Mouse (Mus musculus): Measurements from ENCODE around the gene Acss2. TPM values are rescaled to one million over a fixed set of nuclear protein-coding genes. Genes with fewer than 3 reads are reported as not detected.
"Not testable (repeated sequence)": the region's sequence is repeated elsewhere in the genome, so short reads cannot be mapped to it uniquely, and the experiment has no call there.

Gene Acss2
- polyA plus RNA-seq, 1 experiment from 2014 or later: 25.1 TPM

DNA sequence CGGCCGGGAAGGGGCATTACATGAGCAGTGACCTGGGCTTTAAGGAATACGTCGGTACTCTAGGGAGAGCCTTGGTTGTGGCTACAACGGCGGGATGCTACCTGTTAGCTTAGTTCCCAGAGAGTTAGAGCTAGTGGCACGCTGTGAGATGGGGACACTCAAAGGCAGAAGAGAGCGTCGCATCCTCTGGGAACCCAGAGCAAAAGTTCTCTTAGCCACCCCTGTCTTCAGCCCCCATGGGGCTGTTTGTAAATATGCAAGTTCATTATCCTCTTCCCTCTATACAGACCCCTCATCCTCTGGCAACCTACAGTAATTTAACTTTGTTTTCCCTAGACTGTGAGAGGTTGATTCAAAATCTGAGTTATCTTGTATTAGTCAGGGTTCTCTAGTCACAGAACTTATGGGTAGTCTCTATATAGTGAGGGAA lies 75.1 kb downstream of the Acss2 start:
- H3K4me1 ChIP-seq: peaks cover 80% of the 10 kb centered on the region
- no peaks in the 10 kb centered on the region for H3K27me3 ChIP-seq (replicated peaks)
- H3K4me2 ChIP-seq: peak overlapping the region; percentile 90
- no peak for ATAC-seq
- no peaks in the 10 kb centered on the region for H3K9me3 ChIP-seq (replicated peaks)
- peak overlapping the region; percentile 76 for H3K4me3 ChIP-seq
- 2% methylated on average over 9 of the region's 9 CpGs for WGBS (ENCODE audit: insufficient replicate concordance)
- peak overlapping the region; percentile 86 for H3K27ac ChIP-seq
- H3K36me3 ChIP-seq: peaks cover 3% of the 10 kb centered on the region; the same call in 1 of the 2 replicates
- H3K9ac ChIP-seq: peak overlapping the region; percentile 83

DNA sequence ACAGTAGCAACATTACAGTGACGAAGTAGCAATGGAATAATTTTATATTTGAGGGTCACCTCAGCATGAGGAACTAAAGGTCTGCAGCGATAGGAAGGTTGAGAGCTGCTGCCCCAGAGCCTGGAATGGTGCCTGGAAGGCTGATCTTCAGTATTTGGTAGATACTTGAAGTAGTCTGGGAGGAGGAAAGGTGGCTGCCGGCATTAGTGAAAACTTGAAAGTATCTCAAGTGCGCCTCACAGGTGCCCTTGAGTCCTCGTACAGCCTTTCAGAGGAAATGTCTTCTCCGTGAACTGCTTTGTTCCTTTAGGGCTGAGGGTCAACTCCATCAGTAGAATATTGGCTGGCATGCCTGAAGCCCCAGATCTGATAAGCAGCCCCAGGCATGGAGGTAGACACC lies 77.8 kb downstream of the Acss2 start:
- peaks cover 59% of the 10 kb centered on the region for H3K4me1 ChIP-seq
- no peak overlapping the region for H3K9ac ChIP-seq
- ATAC-seq: no peak
- peak overlapping the region; percentile 47; the same call in 1 of the 2 replicates for H3K4me2 ChIP-seq
- 77% methylated on average over 6 of the region's 6 CpGs for WGBS (ENCODE audit: insufficient replicate concordance)
- H3K4me3 ChIP-seq: no peak overlapping the region
- peaks cover under 1% of the 10 kb centered on the region; the same call in 1 of the 2 replicates for H3K36me3 ChIP-seq
- no peaks in the 10 kb centered on the region for H3K9me3 ChIP-seq (replicated peaks)
- no peaks in the 10 kb centered on the region for H3K27me3 ChIP-seq (replicated peaks)
- peak overlapping the region; percentile 62 for H3K27ac ChIP-seq

DNA sequence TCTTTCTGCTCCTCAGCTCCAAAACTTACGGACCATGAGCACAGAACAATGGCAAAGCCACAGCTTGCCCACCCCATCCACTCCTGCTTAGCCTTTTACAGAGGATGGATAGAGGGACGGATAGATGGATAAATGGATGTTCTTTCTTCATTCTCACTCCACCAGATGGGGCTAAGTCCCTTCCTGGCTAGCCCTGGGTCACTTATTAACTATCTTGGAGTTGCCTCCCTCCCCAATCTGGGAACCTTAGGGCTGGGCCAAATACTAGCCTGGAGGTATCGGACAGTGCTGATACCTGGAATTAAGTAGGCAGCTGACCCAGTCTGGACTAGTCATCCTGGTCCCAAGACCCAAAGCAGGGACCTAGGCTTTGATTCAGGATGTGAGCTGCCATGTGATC lies 86.0 kb downstream of the Acss2 start:
- ATAC-seq: 0 out of 2 replicates have a peak, but pooled peaks have one; percentile 11
- Histone ChIP-seq H3K9ac (peak overlapping the region; percentile 72; the same call in 1 of the 2 replicates), H3K4me1 (peaks cover 66% of the 10 kb centered on the region), H3K36me3 (no peaks in the 10 kb centered on the region), H3K9me3 (replicated peaks) (no peaks in the 10 kb centered on the region), H3K4me2 (peak overlapping the region; percentile 78), H3K27ac (peak overlapping the region; percentile 94), H3K4me3 (no peak overlapping the region), H3K27me3 (replicated peaks) (no peaks in the 10 kb centered on the region)
- WGBS (ENCODE audit: insufficient replicate concordance): 68% methylated on average over 3 of the region's 3 CpGs

DNA sequence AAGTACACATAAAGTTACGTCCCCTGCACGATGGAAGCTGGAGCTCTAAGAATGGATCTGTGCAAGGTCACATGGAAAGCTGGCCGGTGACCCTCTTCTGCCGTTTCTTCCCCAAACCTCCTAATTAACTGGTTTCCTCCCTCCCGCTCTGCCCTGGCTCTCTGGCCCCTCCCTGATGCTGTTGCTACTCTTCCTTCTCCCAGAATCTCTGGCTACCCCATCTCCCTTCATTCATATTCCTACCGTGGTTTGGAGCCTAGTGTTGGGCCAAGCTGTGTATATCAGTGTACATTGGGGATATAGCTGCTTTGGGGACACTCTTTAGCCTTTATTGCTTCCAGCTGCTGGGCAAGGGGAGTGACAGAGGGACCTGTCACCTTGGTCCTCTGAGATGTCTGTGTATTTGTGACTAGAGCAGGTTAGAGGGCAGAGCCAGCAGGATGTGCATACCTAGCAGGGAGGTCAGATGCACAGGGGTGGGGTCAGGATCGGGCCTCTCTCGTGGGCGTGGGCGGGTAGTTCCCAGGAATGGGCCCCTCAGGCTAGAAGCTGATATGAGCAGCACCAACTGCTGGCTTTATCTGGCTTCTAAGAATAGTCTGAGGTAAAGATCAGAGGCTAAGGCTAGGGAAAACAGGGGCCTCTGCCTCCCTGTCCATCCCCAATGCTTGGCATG lies 87.0 kb downstream of the Acss2 start:
- H3K27ac ChIP-seq: peak overlapping the region; percentile 94
- H3K4me3 ChIP-seq: peak overlapping the region; percentile 41
- no peaks in the 10 kb centered on the region for H3K36me3 ChIP-seq
- H3K4me1 ChIP-seq: peaks cover 67% of the 10 kb centered on the region
- WGBS (ENCODE audit: insufficient replicate concordance): 22% methylated on average over 10 of the region's 10 CpGs
- peak; percentile 97 for ATAC-seq
- H3K9ac ChIP-seq: peak overlapping the region; percentile 72
- H3K27me3 ChIP-seq (replicated peaks): no peaks in the 10 kb centered on the region
- H3K9me3 ChIP-seq (replicated peaks): no peaks in the 10 kb centered on the region
- H3K4me2 ChIP-seq: peak overlapping the region; percentile 78

DNA sequence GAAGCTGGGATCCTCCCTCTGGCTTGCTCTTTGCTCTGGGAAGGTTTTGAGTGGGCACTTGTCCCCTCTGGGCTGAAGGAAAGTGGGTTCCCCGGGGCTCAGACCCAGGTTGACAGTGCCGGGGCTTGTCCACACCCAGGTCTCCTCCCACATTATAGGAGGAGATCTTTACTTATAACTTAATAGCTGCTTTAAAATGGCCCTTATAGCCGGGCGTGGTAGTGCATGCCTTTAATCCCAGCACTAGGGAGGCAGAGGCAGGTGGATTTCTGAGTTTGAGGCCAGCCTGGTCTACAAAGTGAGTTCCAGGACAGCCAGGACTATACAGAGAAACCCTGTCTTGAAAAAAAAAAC lies 87.5 kb downstream of the Acss2 start:
- not testable (repeated sequence) for H3K36me3 ChIP-seq; H3K9me3 ChIP-seq (replicated peaks); H3K27me3 ChIP-seq (replicated peaks)
- peak overlapping the region; percentile 41 for H3K4me3 ChIP-seq
- WGBS (ENCODE audit: insufficient replicate concordance): 25% methylated on average over 4 of the region's 4 CpGs
- peaks cover 67% of the 10 kb centered on the region for H3K4me1 ChIP-seq
- peak overlapping the region; percentile 94 for H3K27ac ChIP-seq
- H3K4me2 ChIP-seq: peak overlapping the region; percentile 78
- peak overlapping the region; percentile 72 for H3K9ac ChIP-seq
- ATAC-seq: peak; percentile 79

- Histone ChIP-seq H3K4me3 (no peak overlapping the region), H3K4me2 (0 out of 2 replicates have a peak overlapping the region, but pooled peaks have one; percentile 78), H3K27ac (peak overlapping the region; percentile 94), H3K4me1 (peaks cover 76% of the 10 kb centered on the region), H3K9ac (peak overlapping the region; percentile 72), H3K9me3 (replicated peaks) (no peaks in the 10 kb centered on the region), H3K36me3 (no peaks in the 10 kb centered on the region), H3K27me3 (replicated peaks) (no peaks in the 10 kb centered on the region)
- ATAC-seq: no peak
- 84% methylated on average over 4 of the region's 4 CpGs for WGBS (ENCODE audit: insufficient replicate concordance)
These were observed 88.6 kb downstream of the Acss2 start for GRCm38 (mm10) chr2:155606360-155606759.

DNA sequence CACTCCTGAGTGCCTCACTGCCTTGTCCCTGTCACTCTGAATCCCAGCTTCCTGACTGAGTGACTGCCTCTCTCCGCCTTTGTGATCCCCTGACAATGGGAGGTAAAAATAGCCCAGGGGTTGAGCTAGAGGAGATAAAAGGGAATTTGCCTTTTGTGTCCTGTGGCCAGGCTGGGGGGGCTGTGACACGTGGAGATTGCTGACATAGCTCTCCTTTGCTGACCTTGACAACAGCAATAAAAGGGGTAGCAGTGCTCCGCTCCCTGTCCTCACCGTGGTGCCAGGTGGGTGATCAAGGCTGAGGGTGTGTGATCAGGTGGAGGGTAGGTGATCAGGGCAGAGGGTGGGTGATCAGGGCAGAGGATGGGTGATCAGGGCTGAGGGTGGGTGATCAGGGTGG lies 93.2 kb downstream of the Acss2 start, which contains the start of gene Myh7b:
Gene Myh7b (plus strand): TSS at position 235 of the 400 bp plus-strand sequence.
- Histone ChIP-seq H3K27me3 (replicated peaks) (no peaks in the 10 kb centered on the region), H3K9me3 (replicated peaks) (no peaks in the 10 kb centered on the region), H3K9ac (peak within 1 kb of the TSS; percentile 80; the same call in 1 of the 2 replicates), H3K36me3 (no peaks in the 10 kb centered on the region), H3K4me2 (peak within 1 kb of the TSS; percentile 79), H3K4me3 (no peak within 1 kb of the TSS), H3K4me1 (peaks cover 82% of the 10 kb centered on the region), H3K27ac (peak within 1 kb of the TSS; percentile 95)
- no peak for ATAC-seq
- 48% methylated on average over 4 of the region's 4 CpGs for WGBS (ENCODE audit: insufficient replicate concordance)

- H3K4me1 ChIP-seq: peaks cover 82% of the 10 kb centered on the region
- no peak for ATAC-seq
- H3K9me3 ChIP-seq (replicated peaks): no peaks in the 10 kb centered on the region
- 71% methylated on average over 9 of the region's 9 CpGs for WGBS (ENCODE audit: insufficient replicate concordance)
- H3K36me3 ChIP-seq: no peaks in the 10 kb centered on the region
- H3K4me2 ChIP-seq: peak overlapping the region; percentile 79
- H3K27ac ChIP-seq: peak overlapping the region; percentile 95
- no peaks in the 10 kb centered on the region for H3K27me3 ChIP-seq (replicated peaks)
- H3K4me3 ChIP-seq: peak overlapping the region; percentile 65
- peak overlapping the region; percentile 80; the same call in 1 of the 2 replicates for H3K9ac ChIP-seq
These were observed 94.2 kb downstream of the Acss2 start for GRCm38 (mm10) chr2:155611834-155612550.

DNA sequence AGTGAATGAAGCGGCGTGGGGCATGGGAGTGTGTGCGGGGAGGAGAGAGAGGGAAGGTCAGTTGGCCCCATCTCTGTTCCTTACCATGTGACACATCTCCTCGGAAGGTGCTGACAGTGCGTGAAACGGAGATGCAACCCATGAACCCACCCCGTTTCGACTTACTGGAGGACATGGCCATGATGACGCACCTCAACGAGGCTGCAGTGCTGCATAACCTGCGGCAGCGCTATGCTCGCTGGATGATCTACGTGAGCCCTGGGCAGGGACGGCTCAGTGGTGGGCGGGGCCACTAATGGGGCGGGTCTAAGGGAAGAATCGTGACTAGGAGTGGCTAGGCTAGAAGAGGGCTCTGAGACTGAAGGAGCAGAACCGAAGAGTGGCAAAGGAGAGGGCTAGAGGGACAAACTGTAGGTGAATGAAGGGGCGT lies 95.6 kb downstream of the Acss2 start:
- Histone ChIP-seq H3K9me3 (replicated peaks) (no peaks in the 10 kb centered on the region), H3K4me1 (peaks cover 81% of the 10 kb centered on the region), H3K4me2 (peak overlapping the region; percentile 79), H3K27me3 (replicated peaks) (no peaks in the 10 kb centered on the region), H3K4me3 (peak overlapping the region; percentile 65), H3K36me3 (no peaks in the 10 kb centered on the region), H3K27ac (peak overlapping the region; percentile 95), H3K9ac (peak overlapping the region; percentile 80)
- WGBS (ENCODE audit: insufficient replicate concordance): 2% methylated on average over 20 of the region's 20 CpGs
- peak; percentile 95 for ATAC-seq

DNA sequence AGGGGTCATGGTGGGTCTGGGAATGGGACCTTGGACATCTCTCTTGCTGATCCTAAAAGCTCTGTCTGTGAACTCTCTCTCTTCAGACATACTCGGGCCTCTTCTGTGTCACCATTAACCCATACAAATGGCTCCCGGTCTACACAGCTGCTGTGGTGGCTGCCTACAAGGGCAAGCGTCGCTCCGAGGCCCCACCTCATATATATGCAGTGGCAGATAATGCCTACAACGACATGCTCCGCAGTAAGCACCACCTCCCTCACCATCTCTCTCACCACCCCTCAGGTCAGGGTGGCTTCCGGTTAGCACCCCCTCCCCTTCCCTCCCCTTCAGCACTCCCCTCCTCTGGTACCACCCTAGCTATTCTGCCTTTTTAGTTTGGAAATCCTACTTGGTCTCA lies 96.2 kb downstream of the Acss2 start:
- H3K4me1 ChIP-seq: peaks cover 83% of the 10 kb centered on the region

DNA sequence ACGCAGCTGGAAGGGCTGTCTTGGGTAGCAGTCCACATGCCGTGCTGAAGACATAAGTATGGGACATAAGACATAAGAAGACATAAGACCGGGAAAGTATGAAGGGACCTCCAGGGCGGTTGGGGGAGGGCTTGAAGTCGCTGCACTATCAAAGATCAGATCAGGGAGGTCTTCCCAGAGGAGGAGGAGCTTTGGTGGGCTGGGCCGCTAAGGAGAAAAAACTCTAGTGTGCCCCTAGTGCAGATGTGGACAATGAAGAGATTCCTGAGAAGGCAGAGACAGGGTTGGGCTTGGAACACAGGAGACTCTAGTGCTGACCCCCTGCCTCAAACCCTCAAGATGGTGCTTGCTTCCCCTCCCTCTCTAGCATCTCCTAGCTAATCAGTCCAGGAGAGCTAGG lies 99.2 kb downstream of the Acss2 start:
- WGBS (ENCODE audit: insufficient replicate concordance): 32% methylated on average over 6 of the region's 6 CpGs
- H3K9ac ChIP-seq: peak overlapping the region; percentile 59
- no peak for ATAC-seq
- peak overlapping the region; percentile 72 for H3K27ac ChIP-seq
- H3K27me3 ChIP-seq (replicated peaks): no peaks in the 10 kb centered on the region; the same call in 1 of the 2 replicates
- peak overlapping the region; percentile 12; the same call in 1 of the 2 replicates for H3K4me3 ChIP-seq
- peak overlapping the region; percentile 50 for H3K4me2 ChIP-seq
- H3K9me3 ChIP-seq (replicated peaks): no peaks in the 10 kb centered on the region
- H3K36me3 ChIP-seq: no peaks in the 10 kb centered on the region
- peaks cover 86% of the 10 kb centered on the region for H3K4me1 ChIP-seq

More for the DNA sequence above, 96.2 kb downstream of the Acss2 start:
- WGBS (ENCODE audit: insufficient replicate concordance): 24% methylated on average over 8 of the region's 8 CpGs
- ATAC-seq: peak; percentile 80
- H3K9ac ChIP-seq: peak overlapping the region; percentile 80
- H3K4me3 ChIP-seq: peak overlapping the region; percentile 65
- no peaks in the 10 kb centered on the region for H3K9me3 ChIP-seq (replicated peaks)
- H3K27ac ChIP-seq: peak overlapping the region; percentile 95
- no peaks in the 10 kb centered on the region for H3K27me3 ChIP-seq (replicated peaks)
- no peaks in the 10 kb centered on the region for H3K36me3 ChIP-seq
- peak overlapping the region; percentile 79 for H3K4me2 ChIP-seq

GRCm38 (mm10) chr2:155619817-155620216 lies 102.1 kb downstream of the Acss2 start:
- H3K9ac ChIP-seq: no peak overlapping the region; the same call in 1 of the 2 replicates
- no peak overlapping the region for H3K4me3 ChIP-seq
- peak; percentile 67 for ATAC-seq
- WGBS (ENCODE audit: insufficient replicate concordance): 14% methylated on average over 8 of the region's 8 CpGs
- peaks cover 86% of the 10 kb centered on the region for H3K4me1 ChIP-seq
- no peak overlapping the region; the same call in none of the 2 replicates for H3K27ac ChIP-seq
- H3K36me3 ChIP-seq: no peaks in the 10 kb centered on the region
- H3K9me3 ChIP-seq (replicated peaks): no peaks in the 10 kb centered on the region
- H3K4me2 ChIP-seq: no peak overlapping the region
- H3K27me3 ChIP-seq (replicated peaks): peaks cover 6% of the 10 kb centered on the region; the same call in 1 of the 2 replicates

All from liver, embryonic 12.5 days (tissue).